Mouse (Mus musculus) intestine, embryonic 15.5 days (tissue): ENCODE data around the gene Trim15. TPM values are rescaled to one million over a fixed set of nuclear protein-coding genes. Genes with fewer than 3 reads are reported as not detected.

ENCODE experiments used
- ATAC-seq: fragments of 200-750 bp; cut with Nextera tagmentation; 2 replicates; pipeline ENCODE4 v1.8.0; 2017; ENCODE audit warnings: moderate TSS enrichment, moderate library complexity
- H3K27ac ChIP-seq: fragments of 300-500 bp; sonication (generic); 2 replicates; pipeline ENCODE4 v1.5.1; 2015; ENCODE audit warnings: mild to moderate bottlenecking, inconsistent platforms
- H3K27me3 ChIP-seq: fragments of 300-500 bp; sonication (generic); replicated peaks from 2 replicates; pipeline ENCODE4 v1.6.1; 2015; ENCODE audit warnings: inconsistent platforms
- H3K36me3 ChIP-seq: fragments of 300-500 bp; sonication (generic); 2 replicates; pipeline ENCODE4 v1.6.1; 2015; ENCODE audit warnings: inconsistent platforms
- H3K4me1 ChIP-seq: fragments of 300-500 bp; sonication (generic); replicated peaks from 2 replicates; pipeline ENCODE4 v1.6.1; 2015; ENCODE audit warnings: inconsistent platforms
- H3K4me2 ChIP-seq: fragments of 300-500 bp; sonication (generic); replicated peaks from 2 replicates; pipeline ENCODE4 v1.6.1; 2015; ENCODE audit warnings: mild to moderate bottlenecking, inconsistent platforms
- H3K4me3 ChIP-seq: fragments of 300-500 bp; sonication (generic); replicated peaks from 2 replicates; pipeline ENCODE4 v1.5.1; 2015; ENCODE audit warnings: inconsistent platforms
- H3K9ac ChIP-seq: fragments of 300-500 bp; sonication (generic); 2 replicates; pipeline ENCODE4 v1.6.1; 2015; ENCODE audit warnings: inconsistent platforms
- H3K9me3 ChIP-seq: fragments of 300-500 bp; sonication (generic); 2 replicates; pipeline ENCODE4 v1.6.1; 2016; ENCODE audit warnings: inconsistent platforms
- WGBS: fragments of 180-500 bp; shearing (Covaris S2); methylation state at CpG from one replicate; pipeline ENCODE4 v1.1.7; 2015; 5-methylcytosine and 5-hydroxymethylcytosine counted together
- polyA plus RNA-seq: library from polyadenylated mRNA; unstranded; fragments of >200 nt; fragmentation: Nextera tagmentation; extraction: Ambion mirVana; gene quantifications from 2 replicates; pipeline ENCODE4 v1.2.1, GENCODE M21; 2015

The Trim15 gene
- polyA plus RNA-seq: 4.6 and 6.1 TPM in 2 replicates

DNA sequence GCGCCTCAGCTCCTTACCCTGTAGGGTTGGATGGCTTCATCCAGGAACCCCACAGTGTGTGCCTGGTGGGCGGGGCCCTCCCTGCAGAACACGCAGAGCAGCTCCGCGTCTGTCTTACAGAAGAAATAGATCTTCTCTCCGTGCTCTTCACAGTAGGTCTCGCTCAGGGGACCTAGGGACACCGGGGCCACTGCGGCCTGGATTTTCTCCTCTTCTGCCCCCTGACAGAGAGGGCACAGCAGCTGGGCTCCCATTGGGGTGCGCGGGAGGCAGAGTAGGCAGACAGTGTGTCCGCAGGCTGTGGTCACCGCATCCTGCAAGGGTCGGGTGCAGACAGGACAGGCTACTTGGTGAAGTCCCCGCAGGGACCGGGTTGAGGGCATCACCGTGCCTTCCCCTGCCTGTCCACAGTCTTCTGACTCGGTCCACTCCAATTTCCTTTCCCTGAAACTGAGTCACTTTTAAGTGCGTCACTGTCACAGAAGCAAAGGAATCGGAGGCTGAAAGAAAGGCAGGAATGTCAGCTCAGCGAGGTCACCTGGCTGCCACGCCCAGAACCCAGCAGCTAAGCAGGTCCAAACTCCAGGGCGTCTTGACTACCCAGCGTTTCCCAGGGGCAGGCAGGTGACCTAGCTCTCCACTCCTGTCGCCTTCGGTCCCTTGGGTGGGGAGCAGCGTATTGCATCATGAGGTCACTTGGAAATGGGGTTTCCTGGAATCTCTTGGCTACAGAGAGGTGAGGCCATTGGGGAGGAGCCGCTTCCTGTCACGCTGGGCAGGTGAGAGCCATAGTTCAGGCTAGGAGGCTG is at the start of gene Trim15:
Gene Trim15 (minus strand): TSS at position 492 of the 809 bp plus-strand sequence.
- Histone ChIP-seq H3K36me3 (no peaks in the 10 kb centered on the region), H3K4me2 (peak within 1 kb of the TSS; percentile 67), H3K4me3 (peak within 1 kb of the TSS; percentile 37), H3K9ac (peak within 1 kb of the TSS; percentile 43), H3K27ac (peak within 1 kb of the TSS; percentile 52), H3K9me3 (no peaks in the 10 kb centered on the region), H3K27me3 (0 out of 2 replicates have a peak, but pooled peaks cover 5% of the 10 kb centered on the region), H3K4me1 (0 out of 2 replicates have a peak, but pooled peaks cover 2% of the 10 kb centered on the region)
- WGBS: 9% methylated on average over 29 of the region's 29 CpGs
- peak; percentile 95 for ATAC-seq

DNA sequence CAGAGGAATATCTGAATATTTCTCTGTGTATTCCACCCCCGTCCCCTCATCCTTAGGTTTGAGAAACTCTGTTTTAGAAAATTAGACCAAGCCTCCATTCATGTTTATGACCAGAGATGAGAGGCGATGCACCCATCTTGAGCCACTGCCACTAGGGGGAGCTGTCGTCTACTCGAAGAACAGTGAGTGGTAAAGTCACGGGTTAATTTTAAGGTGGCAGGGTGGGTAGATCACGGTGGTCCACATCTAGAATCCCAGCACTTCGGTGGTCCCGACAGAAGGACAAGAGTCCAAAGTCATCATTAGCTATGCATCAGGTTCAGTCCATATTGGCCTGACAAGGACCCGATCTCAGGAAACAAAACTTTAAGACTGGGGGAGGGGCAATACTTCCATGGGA is 48.1 kb upstream of the Trim15 start:
- no peak overlapping the region for H3K4me2 ChIP-seq
- ATAC-seq: peak; percentile 45

DNA sequence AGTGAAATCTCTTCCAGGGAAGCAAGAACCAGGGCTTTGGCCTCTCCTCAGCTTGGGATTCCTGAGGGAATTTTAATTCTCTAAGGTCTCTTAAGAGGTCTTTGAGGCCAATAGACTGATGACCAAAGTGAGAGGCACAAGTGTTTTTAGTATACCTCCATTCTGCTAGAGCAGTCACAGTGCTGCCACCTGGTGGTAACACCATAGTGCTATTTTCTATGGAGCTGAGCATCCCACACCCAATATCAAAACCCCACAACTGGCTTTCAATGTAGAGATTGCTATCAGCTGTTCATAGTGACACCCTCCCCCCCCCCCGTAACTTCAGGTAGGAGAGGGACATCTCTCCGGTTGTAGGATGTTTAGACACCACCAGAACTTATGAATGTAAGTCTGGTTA is 47.1 kb upstream of the Trim15 start:
- peak; percentile 42 for ATAC-seq
- Histone ChIP-seq H3K4me1 (no peaks in the 10 kb centered on the region), H3K4me2 (no peak overlapping the region), H3K9me3 (no peaks in the 10 kb centered on the region), H3K27ac (no peak overlapping the region), H3K36me3 (no peaks in the 10 kb centered on the region), H3K9ac (no peak overlapping the region), H3K4me3 (no peak overlapping the region), H3K27me3 (no peaks in the 10 kb centered on the region; the same call in 1 of the 2 replicates)
- WGBS: 9% methylated on average over 2 of the region's 2 CpGs

More for the DNA sequence above, 48.1 kb upstream of the Trim15 start:
- H3K36me3 ChIP-seq: no peaks in the 10 kb centered on the region
- no peaks in the 10 kb centered on the region; the same call in 1 of the 2 replicates for H3K27me3 ChIP-seq
- H3K4me1 ChIP-seq: no peaks in the 10 kb centered on the region
- 15% methylated on average over 9 of the region's 9 CpGs for WGBS
- H3K27ac ChIP-seq: no peak overlapping the region
- no peaks in the 10 kb centered on the region for H3K9me3 ChIP-seq
- no peak overlapping the region for H3K4me3 ChIP-seq
- no peak overlapping the region for H3K9ac ChIP-seq

DNA sequence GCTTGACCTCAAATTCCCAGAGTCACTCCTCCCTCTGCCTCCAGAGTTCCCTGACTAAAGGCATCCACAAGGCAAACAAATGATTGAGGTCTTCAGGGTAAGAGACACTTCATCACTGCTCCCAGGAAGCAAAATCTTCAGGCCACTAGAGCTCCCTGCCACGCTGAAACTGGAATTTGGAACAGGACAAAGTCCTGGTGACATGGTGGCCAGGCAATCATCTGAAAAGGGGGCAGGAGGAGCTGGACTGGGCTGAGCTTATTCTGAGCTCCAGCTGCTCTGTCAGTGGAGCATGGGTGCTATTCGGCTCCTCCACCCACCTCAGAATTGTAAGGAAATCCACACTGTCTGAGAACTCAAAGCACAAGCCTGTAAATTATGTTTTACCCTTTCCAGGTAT is 45.0 kb upstream of the Trim15 start:
- no peak for ATAC-seq

DNA sequence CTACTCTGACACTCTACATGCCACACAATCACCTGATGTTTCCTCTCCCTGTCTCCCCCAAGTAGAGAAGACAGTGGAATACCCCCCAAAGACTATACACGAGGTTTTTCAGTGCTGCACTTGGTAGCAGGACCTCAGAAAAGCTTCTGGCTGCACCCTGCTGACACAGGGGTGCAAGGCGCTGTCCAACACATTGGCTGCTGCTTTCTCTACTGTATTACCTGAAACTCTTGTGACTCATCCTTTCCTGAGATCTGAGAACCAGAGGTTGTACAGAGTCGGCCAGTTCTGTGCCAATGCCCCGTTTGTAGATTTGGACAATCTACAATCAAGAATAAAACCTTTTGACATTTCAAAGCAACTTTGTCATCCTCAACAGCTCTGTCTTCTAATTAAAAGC is 42.8 kb upstream of the Trim15 start:
- no peak overlapping the region for H3K4me2 ChIP-seq
- no peaks in the 10 kb centered on the region for H3K4me1 ChIP-seq
- H3K36me3 ChIP-seq: no peaks in the 10 kb centered on the region
- no peak overlapping the region for H3K9ac ChIP-seq
- 47% methylated on average over 4 of the region's 4 CpGs for whole genome bisulfite sequencing
- no peaks in the 10 kb centered on the region for H3K9me3 ChIP-seq
- no peak overlapping the region for H3K27ac ChIP-seq
- ATAC-seq: no peak
- H3K4me3 ChIP-seq: no peak overlapping the region
- no peaks in the 10 kb centered on the region for H3K27me3 ChIP-seq

More for the DNA sequence above, 45.0 kb upstream of the Trim15 start:
- WGBS: 66% methylated on average over 2 of the region's 2 CpGs
- no peaks in the 10 kb centered on the region for H3K4me1 ChIP-seq
- no peaks in the 10 kb centered on the region for H3K9me3 ChIP-seq
- no peak overlapping the region for H3K4me3 ChIP-seq
- no peaks in the 10 kb centered on the region for H3K36me3 ChIP-seq
- H3K27ac ChIP-seq: no peak overlapping the region
- no peak overlapping the region for H3K9ac ChIP-seq
- H3K4me2 ChIP-seq: no peak overlapping the region
- no peaks in the 10 kb centered on the region; the same call in 1 of the 2 replicates for H3K27me3 ChIP-seq

DNA sequence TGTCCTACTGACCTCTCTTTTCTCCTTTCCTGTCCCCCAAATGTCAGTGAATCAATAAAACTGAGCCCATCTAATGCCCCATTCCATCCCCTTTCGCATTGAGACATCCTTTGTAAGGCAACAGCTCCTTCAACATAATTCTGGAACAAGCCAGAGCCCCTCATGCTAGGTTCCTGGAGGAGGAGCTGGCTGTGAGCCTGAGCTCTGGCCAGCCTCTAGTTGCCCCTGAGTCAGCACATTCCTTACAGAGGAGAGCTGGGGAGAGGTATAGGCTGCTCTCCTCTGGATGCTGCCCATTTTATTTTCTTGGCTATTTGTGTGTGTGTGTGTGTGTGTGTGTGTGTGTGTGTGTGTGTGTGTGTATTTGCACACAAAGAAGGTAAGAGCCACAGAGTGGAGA is 41.2 kb upstream of the Trim15 start:
- Histone ChIP-seq H3K4me2 (no peak overlapping the region), H3K9ac (no peak overlapping the region), H3K36me3 (no peaks in the 10 kb centered on the region), H3K9me3 (no peaks in the 10 kb centered on the region), H3K27me3 (no peaks in the 10 kb centered on the region), H3K4me1 (no peaks in the 10 kb centered on the region), H3K27ac (no peak overlapping the region), H3K4me3 (no peak overlapping the region)
- WGBS: 50% methylated on average over 1 of the region's 1 CpGs
- ATAC-seq: 0 out of 2 replicates have a peak, but pooled peaks have one; percentile 42

DNA sequence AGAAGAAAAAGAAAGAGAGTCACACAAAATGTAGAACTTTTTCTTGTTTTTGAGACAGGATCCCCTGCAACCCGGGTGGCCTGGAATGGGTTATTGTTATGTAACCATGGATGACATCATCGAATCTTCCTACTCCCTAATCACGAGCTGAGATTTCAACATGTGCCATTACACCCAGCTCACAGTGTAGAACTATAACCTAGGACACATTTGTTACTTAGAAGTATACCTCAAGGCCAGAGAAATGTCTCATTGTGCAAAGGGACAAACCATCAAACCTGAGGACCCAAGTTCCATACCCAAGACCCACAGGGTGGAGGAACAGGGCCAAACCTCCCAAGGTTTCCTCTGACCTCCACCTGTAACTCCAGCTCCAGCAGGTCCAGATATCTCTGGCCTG is 36.6 kb upstream of the Trim15 start:
- WGBS: 73% methylated on average over 3 of the region's 3 CpGs
- Histone ChIP-seq H3K4me3 (no peak overlapping the region), H3K27ac (no peak overlapping the region), H3K4me2 (no peak overlapping the region), H3K4me1 (no peaks in the 10 kb centered on the region), H3K36me3 (no peaks in the 10 kb centered on the region), H3K9ac (no peak overlapping the region), H3K9me3 (no peaks in the 10 kb centered on the region), H3K27me3 (no peaks in the 10 kb centered on the region)
- ATAC-seq: no peak

DNA sequence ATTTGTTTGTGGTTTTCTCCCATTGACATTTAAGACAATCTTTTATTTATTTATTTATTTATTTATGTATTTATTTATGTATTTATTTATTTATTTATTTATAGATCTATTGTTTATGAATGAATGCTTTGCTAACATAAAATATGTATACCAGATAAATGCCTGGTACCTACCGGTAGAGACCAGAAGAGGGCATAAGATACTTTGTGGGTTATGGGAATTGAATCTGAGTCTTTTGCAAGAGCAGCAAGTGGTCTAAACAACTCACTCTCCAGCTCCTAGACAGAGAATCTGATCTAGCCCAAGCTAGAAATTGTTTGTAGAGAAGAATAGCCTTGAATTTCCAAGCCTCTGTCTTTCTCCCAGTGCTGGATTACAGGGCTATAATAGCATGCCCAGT is 33.7 kb upstream of the Trim15 start:
- 46% methylated on average over 1 of the region's 1 CpGs for WGBS
- H3K4me1 ChIP-seq: no peaks in the 10 kb centered on the region
- no peak overlapping the region for H3K27ac ChIP-seq
- H3K9ac ChIP-seq: no peak overlapping the region
- no peaks in the 10 kb centered on the region for H3K9me3 ChIP-seq
- H3K27me3 ChIP-seq: no peaks in the 10 kb centered on the region
- H3K36me3 ChIP-seq: no peaks in the 10 kb centered on the region
- H3K4me2 ChIP-seq: peak overlapping the region; percentile 50
- no peak overlapping the region for H3K4me3 ChIP-seq
- no peak for ATAC-seq

DNA sequence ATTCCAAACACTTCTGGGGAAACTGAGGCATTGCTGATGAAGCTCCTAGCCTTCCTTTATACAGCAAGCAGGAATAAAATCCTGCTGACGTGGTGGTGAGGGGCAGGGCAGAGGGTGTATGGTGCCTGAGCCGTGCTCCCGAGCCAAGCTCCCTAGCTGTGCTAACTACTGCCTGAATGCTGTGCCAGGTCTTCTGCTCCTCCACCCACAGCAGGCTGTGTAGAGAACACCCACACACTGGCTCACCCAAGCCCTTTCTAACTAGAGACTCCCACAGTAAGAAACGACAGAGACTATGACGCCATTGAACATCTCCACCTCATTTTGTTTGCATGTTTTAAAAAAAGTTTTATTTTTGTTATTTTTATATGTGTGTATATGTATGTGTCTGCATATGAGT is 33.0 kb upstream of the Trim15 start:
- no peak overlapping the region for H3K27ac ChIP-seq
- H3K4me1 ChIP-seq: no peaks in the 10 kb centered on the region
- WGBS: 89% methylated on average over 5 of the region's 5 CpGs
- H3K4me3 ChIP-seq: peak overlapping the region; percentile 22
- ATAC-seq: no peak
- H3K9ac ChIP-seq: no peak overlapping the region
- peak overlapping the region; percentile 50 for H3K4me2 ChIP-seq
- H3K27me3 ChIP-seq: no peaks in the 10 kb centered on the region
- H3K36me3 ChIP-seq: no peaks in the 10 kb centered on the region
- H3K9me3 ChIP-seq: no peaks in the 10 kb centered on the region

DNA sequence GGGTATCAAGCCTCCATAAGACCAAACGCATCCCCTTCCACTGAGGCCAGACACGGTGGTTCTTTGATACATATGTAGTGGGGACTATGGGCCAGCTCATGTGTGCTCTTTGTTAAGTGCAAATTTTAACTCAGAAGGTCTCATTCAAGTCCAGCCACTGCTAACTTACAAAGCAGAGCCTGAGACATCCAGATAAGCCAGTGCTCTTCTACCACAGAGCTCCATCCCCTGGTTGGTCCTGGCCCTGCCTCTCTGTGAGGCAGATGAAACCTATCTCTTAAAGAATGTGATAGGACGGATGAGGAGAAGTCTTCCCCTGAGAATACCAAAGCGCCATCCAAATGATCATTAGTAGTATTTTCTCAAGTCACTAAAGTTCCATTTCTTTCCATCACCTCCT is 32.4 kb upstream of the Trim15 start:
- Histone ChIP-seq H3K9ac (no peak overlapping the region), H3K36me3 (no peaks in the 10 kb centered on the region), H3K4me2 (peak overlapping the region; percentile 50), H3K4me3 (peak overlapping the region; percentile 22), H3K27me3 (no peaks in the 10 kb centered on the region), H3K27ac (no peak overlapping the region), H3K9me3 (no peaks in the 10 kb centered on the region), H3K4me1 (no peaks in the 10 kb centered on the region)
- no peak for ATAC-seq
- WGBS: 86% methylated on average over 4 of the region's 4 CpGs

DNA sequence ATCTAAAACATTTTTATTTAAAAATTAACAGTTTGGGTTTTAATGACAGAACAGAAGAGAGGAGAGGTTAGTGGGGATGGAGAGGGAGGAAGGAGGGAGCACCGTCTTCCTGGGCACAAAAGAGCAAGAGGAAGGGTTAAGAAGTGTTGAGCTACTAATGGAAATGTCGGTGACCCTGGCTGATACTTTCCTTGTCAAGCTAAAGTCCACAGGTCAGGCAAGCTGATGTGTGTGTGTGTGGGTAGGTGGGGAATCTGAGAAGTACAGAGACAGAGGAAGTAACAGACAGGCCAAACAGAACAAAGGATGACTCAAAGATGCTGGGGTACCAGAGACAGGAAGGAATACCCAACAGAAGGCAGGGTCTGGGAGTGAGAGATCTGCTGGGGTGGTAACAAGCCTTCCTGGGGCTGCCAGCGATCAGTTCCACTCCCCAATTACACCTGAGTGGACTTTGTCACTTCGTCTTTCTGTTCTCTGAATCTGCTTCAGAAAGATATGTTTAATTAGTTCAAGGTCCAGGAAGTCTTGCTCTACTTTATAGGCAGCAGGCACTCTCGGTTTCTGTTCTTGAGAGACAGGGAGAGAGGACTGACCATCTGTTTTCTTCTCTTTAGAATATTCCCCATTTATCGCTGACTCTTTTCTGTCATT is 30.7 kb upstream of the Trim15 start, which contains the start of gene Trim31:
Gene Trim31 (plus strand): TSS at position 567 of the 654 bp plus-strand sequence.
- no peaks in the 10 kb centered on the region for H3K9me3 ChIP-seq
- peak within 1 kb of the TSS; percentile 50 for H3K4me2 ChIP-seq
- no peaks in the 10 kb centered on the region for H3K4me1 ChIP-seq
- no peaks in the 10 kb centered on the region for H3K36me3 ChIP-seq
- 48% methylated on average over 6 of the region's 6 CpGs for WGBS
- peak within 1 kb of the TSS; percentile 24 for H3K4me3 ChIP-seq
- H3K27ac ChIP-seq: peak within 1 kb of the TSS; percentile 89
- H3K9ac ChIP-seq: 0 out of 2 replicates have a peak within 1 kb of the TSS, but pooled peaks have one; percentile 6
- H3K27me3 ChIP-seq: no peaks in the 10 kb centered on the region
- peak; percentile 71 for ATAC-seq

DNA sequence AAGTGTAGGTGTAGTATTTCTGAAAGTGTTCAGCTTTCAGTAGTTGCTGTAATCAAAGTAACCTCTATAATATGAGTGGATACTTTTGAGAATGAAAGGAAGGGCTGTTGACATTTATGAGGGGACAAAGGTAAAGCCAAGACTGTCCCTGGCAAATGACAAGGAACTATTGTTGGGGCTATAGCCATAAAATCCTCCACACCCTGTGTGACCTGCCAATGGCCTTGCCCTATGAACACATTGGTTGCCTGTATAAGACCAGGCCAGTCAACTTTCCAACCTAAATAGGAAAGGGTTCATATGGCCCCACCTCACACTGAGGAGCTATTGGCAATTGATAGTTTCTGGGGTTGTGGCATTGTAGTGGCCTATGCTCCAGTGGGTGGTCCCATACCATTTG is 30.1 kb upstream of the Trim15 start:
- peak; percentile 85 for ATAC-seq
- Histone ChIP-seq H3K27ac (peak overlapping the region; percentile 89), H3K4me2 (peak overlapping the region; percentile 38; the same call in 1 of the 2 replicates), H3K9me3 (no peaks in the 10 kb centered on the region), H3K9ac (no peak overlapping the region), H3K36me3 (no peaks in the 10 kb centered on the region), H3K4me1 (no peaks in the 10 kb centered on the region), H3K4me3 (no peak overlapping the region), H3K27me3 (no peaks in the 10 kb centered on the region)
